Mouse (Mus musculus): ENCODE measurements around the gene M1ap. TPM values are rescaled to one million over a fixed set of nuclear protein-coding genes. Genes with fewer than 3 reads are reported as not detected.

M1ap gene
- total and polyA plus RNA-seq, 3 experiments: 6.2 to 6.3 TPM; not detected in 1

- H3K4me3 ChIP-seq (ENCODE audit: control insufficient read depth in 1 of 2, insufficient read depth in 1 of 2, low read depth in 2 of 2, low read length in 2 of 2): no peak overlapping the region
- H3K4me1 ChIP-seq (ENCODE audit: control insufficient read depth in 1 of 2, insufficient read depth in 2 of 2, low read length in 2 of 2): peaks cover 23 to 37% of the 10 kb centered on the region in 2 experiments
- H3K79me2 ChIP-seq (ENCODE audit: control insufficient read depth, insufficient read depth, low read length, poor library complexity): no peaks in the 10 kb centered on the region
- H3K27me3 ChIP-seq (ENCODE audit: control insufficient read depth in 1 of 2, insufficient read depth in 2 of 2, low read length in 2 of 2): no peaks in the 10 kb centered on the region
- no peak for DNase-seq (ENCODE audit: low read depth, low spot score)
- H3K27ac ChIP-seq (ENCODE audit: control insufficient read depth, low read depth, low read length): no peak overlapping the region
- H3K9me3 ChIP-seq (replicated peaks; ENCODE audit: insufficient read depth, low read length): no peaks in the 10 kb centered on the region
- H3K36me3 ChIP-seq (ENCODE audit: control insufficient read depth in 1 of 2, insufficient read depth in 2 of 2, low read length in 2 of 2): peaks cover 0 to 40% of the 10 kb centered on the region in 2 experiments; a peak in 2 of 4 replicates
- TF ChIP-seq TAL1 (IDR thresholded peaks at IDR 0.05; ENCODE audit: low read length) (0 out of 2 replicates have a peak, but pooled peaks have one; percentile 41), MAX (IDR thresholded peaks at IDR 0.05; ENCODE audit: low read length) (no peak), GATA1 (IDR thresholded peaks at IDR 0.05; ENCODE audit: low read depth, low read length) (0 out of 2 replicates have a peak, but pooled peaks have one; percentile 19), POLR2AphosphoS2 (IDR thresholded peaks at IDR 0.05; ENCODE audit: low read length) (no peak), TCF12 (IDR thresholded peaks at IDR 0.05; ENCODE audit: low read depth, low read length) (0 out of 2 replicates have a peak, but pooled peaks have one; percentile 35), EP300 (IDR thresholded peaks at IDR 0.05; ENCODE audit: low read depth in 1 of 2, low read length in 2 of 2) (peak in 1 of 2 experiments; percentile 52; a peak in 2 of 4 replicates)
- H3K9ac ChIP-seq (ENCODE audit: control insufficient read depth, low read depth, low read length, poor library complexity, severe bottlenecking): no peak overlapping the region
These were observed 73.4 kb downstream of the M1ap start for GRCm38 (mm10) chr6:83020121-83020520.

GRCm38 (mm10) chr6:83020836-83021593 lies 74.3 kb downstream of the M1ap start:
- no peak for DNase-seq (ENCODE audit: low read depth, low spot score)
- Histone ChIP-seq H3K4me1 (ENCODE audit: control insufficient read depth in 1 of 2, insufficient read depth in 2 of 2, low read length in 2 of 2) (peaks cover 17 to 31% of the 10 kb centered on the region in 2 experiments), H3K36me3 (ENCODE audit: control insufficient read depth in 1 of 2, insufficient read depth in 2 of 2, low read length in 2 of 2) (peaks cover 0 to 33% of the 10 kb centered on the region in 2 experiments; a peak in 2 of 4 replicates), H3K27ac (ENCODE audit: control insufficient read depth, low read depth, low read length) (peak overlapping the region; percentile 24; the same call in 1 of the 2 replicates), H3K9me3 (replicated peaks; ENCODE audit: insufficient read depth, low read length) (no peaks in the 10 kb centered on the region), H3K9ac (ENCODE audit: control insufficient read depth, low read depth, low read length, poor library complexity, severe bottlenecking) (no peak overlapping the region), H3K79me2 (ENCODE audit: control insufficient read depth, insufficient read depth, low read length, poor library complexity) (no peaks in the 10 kb centered on the region), H3K4me3 (ENCODE audit: control insufficient read depth in 1 of 2, insufficient read depth in 1 of 2, low read depth in 2 of 2, low read length in 2 of 2) (no peak overlapping the region), H3K27me3 (ENCODE audit: control insufficient read depth in 1 of 2, insufficient read depth in 2 of 2, low read length in 2 of 2) (no peaks in the 10 kb centered on the region)
- TF ChIP-seq POLR2AphosphoS5 (IDR thresholded peaks at IDR 0.05; ENCODE audit: borderline replicate concordance, low read depth, low read length) (no peak), MYC (IDR thresholded peaks at IDR 0.05; ENCODE audit: low read depth, low read length) (no peak), ZKSCAN1 (IDR thresholded peaks at IDR 0.05; ENCODE audit: low read depth, low read length) (no peak), HCFC1 (IDR thresholded peaks at IDR 0.05; ENCODE audit: low read depth, low read length) (no peak), MAFK (IDR thresholded peaks at IDR 0.05; ENCODE audit: borderline replicate concordance, low read depth, low read length) (no peak), POLR2AphosphoS2 (IDR thresholded peaks at IDR 0.05; ENCODE audit: low read length) (no peak), UBTF (IDR thresholded peaks at IDR 0.05; ENCODE audit: borderline replicate concordance, insufficient read depth, low read depth, low read length) (no peak), MAX (IDR thresholded peaks at IDR 0.05; ENCODE audit: low read length) (no peak), ETS1 (IDR thresholded peaks at IDR 0.05; ENCODE audit: low read depth, low read length) (no peak), ZNF384 (IDR thresholded peaks at IDR 0.05; ENCODE audit: low read depth, low read length) (no peak), MXI1 (IDR thresholded peaks at IDR 0.05; ENCODE audit: low read depth, low read length) (no peak), GATA1 (IDR thresholded peaks at IDR 0.05; ENCODE audit: low read depth, low read length) (no peak), CHD1 (IDR thresholded peaks at IDR 0.05; ENCODE audit: low read depth, low read length) (no peak), ZC3H11A (IDR thresholded peaks at IDR 0.05; ENCODE audit: low read depth, low read length) (no peak), EP300 (IDR thresholded peaks at IDR 0.05; ENCODE audit: low read depth in 1 of 2, low read length in 2 of 2) (no peak), USF1 (IDR thresholded peaks at IDR 0.05; ENCODE audit: low read depth, low read length) (no peak), CTCF (IDR thresholded peaks at IDR 0.05 in 2 of 3, conservative IDR thresholded peaks at IDR 0.05 in 1 of 3; ENCODE audit: control insufficient read depth in 1 of 3, insufficient read depth in 1 of 3, low read depth in 2 of 3, low read length in 3 of 3, poor library complexity in 1 of 3, severe bottlenecking in 1 of 3) (no peak), BHLHE40 (IDR thresholded peaks at IDR 0.05; ENCODE audit: borderline replicate concordance, low read depth, low read length) (no peak), GABPA (IDR thresholded peaks at IDR 0.05; ENCODE audit: low read depth, low read length) (no peak), USF2 (IDR thresholded peaks at IDR 0.05; ENCODE audit: borderline replicate concordance in 1 of 2, insufficient read depth in 1 of 2, low read depth in 1 of 2, low read length in 2 of 2) (no peak)

Data from MEL (cell line).